Mouse (Mus musculus): ENCODE results near the gene 1700020N01Rik. TPM values are rescaled to one million over a fixed set of nuclear protein-coding genes. Genes with fewer than 3 reads are reported as not detected.

Gene 1700020N01Rik
- polyA plus RNA-seq, 1 experiment from 2014 or later, result not detected

DNA sequence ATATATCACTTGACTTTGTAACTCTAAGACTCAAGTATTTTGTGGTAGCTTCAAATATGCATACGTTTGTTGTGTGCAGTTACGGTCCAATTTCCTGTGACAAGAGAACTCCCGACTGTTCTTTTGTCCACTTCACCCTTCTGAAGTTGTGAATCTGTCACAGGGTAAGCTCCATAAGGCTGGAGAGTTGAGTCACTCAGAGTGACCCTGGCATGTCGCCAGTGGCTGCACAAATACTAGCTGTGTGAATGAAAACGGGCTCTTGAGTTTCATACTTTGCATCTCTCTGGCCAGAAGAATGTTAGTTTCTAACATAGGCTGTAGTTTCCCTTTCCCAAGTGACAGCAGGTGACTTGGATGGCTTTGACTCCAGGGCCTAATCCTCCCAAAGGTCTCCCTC lies 14.0 kb downstream of the 1700020N01Rik start:
- 51% methylated on average over 5 of the region's 5 CpGs for WGBS
- no peaks in the 10 kb centered on the region for H3K27me3 ChIP-seq

DNA sequence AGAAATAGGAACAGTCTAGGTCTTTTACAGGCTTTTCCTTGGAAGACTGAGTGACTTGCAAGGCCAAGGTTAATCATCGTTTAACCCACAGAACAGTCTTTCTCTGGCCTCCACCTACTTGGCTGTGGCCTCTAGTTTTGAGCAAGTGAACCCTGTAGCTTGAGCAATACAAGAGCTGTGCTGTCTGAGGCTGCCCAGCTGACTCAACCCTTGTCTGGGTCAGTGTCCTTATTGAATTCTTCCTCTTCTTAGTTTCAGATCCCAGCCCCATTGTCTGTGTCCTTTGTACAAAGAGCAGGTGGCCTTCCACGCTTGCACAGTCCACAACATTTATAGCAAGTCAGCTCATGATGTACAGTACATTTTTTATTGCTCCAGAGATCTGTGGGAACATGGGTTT lies 16.6 kb downstream of the 1700020N01Rik start:
- H3K27me3 ChIP-seq, result no peaks in the 10 kb centered on the region
- H3K4me3 ChIP-seq, result no peak overlapping the region
- no peaks in the 10 kb centered on the region for H3K36me3 ChIP-seq
- no peak overlapping the region for H3K9ac ChIP-seq
- H3K9me3 ChIP-seq, result no peaks in the 10 kb centered on the region
- H3K4me1 ChIP-seq (replicated peaks), result peaks cover 11% of the 10 kb centered on the region; the same call in 1 of the 2 replicates
- 80% methylated on average over 2 of the region's 2 CpGs for WGBS
- H3K4me2 ChIP-seq, result no peak overlapping the region
- ATAC-seq (ENCODE audit: low FRiP score, low read depth), result no peak
- no peak overlapping the region for H3K27ac ChIP-seq (replicated peaks)

More for the DNA sequence above, 14.0 kb downstream of the 1700020N01Rik start:
- H3K9me3 ChIP-seq, result no peaks in the 10 kb centered on the region
- H3K4me2 ChIP-seq, result no peak overlapping the region
- peaks cover 11% of the 10 kb centered on the region; the same call in 1 of the 2 replicates for H3K4me1 ChIP-seq (replicated peaks)
- ATAC-seq (ENCODE audit: low FRiP score, low read depth), result no peak
- H3K27ac ChIP-seq (replicated peaks), result no peak overlapping the region
- no peak overlapping the region for H3K9ac ChIP-seq
- no peaks in the 10 kb centered on the region for H3K36me3 ChIP-seq
- no peak overlapping the region for H3K4me3 ChIP-seq

DNA sequence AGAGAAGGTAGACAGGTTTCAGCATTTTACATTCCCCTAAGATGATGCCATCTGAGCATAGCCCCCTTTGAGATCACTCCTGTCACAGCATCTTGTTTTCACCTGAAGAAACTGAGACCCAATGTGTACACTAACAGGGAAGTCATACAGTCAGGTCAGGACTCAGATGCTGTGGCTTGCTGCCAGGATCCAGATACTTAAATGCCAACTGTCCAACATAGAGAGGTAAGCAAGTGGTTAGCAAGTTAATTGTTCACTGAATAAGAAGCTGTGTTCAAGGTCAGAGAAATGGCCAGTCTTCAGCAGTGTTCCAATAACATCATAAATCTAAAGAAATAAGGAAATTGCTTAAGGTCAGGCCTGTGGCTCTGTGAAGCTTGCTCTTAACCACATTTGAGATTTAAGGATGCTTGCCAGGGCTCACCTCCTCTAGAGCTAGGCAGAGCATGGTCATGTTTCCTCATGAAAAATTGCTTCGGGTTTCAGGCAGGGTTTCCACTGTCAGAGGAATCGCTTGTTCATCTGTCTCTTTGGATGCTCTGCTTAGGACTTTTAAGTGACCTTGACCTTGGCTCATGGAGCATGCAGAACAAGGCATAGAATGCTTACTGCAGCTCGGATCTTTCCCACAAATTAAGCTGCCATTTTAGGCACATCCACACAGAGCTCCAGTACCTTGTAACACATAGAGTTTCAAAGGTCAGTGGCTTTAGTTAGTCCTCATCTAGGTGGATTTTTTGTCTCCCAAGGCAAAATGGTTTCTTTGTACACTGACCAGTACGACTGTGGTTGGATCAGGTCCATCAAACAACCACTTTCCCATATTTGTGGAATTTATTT lies 20.3 kb downstream of the 1700020N01Rik start:
- Histone ChIP-seq H3K4me3 (no peak overlapping the region), H3K27me3 (no peaks in the 10 kb centered on the region), H3K4me1 (replicated peaks) (no peaks in the 10 kb centered on the region), H3K27ac (replicated peaks) (no peak overlapping the region), H3K9ac (no peak overlapping the region), H3K4me2 (no peak overlapping the region), H3K9me3 (no peaks in the 10 kb centered on the region), H3K36me3 (no peaks in the 10 kb centered on the region)
- WGBS, result 86% methylated on average over 4 of the region's 4 CpGs
- ATAC-seq (ENCODE audit: low FRiP score, low read depth), result no peak

DNA sequence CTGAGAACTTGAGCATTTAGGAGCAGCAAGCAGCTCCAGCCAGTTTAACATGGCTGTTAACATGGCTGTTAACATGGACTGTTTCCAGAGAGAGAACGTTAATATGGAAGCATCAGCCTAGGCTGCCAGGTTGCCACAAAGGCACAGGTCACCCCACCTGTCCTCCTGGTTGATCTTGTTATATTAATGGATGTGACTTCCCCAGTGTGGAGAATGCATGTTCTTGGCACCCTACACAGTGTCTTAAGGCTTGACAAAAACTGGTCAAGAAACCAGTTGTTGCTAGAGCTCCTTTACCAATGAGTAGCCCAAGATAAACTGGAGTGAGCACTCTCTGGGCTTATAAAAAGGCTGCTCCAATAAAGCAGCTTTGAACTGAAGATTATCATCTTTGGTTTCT lies 21.6 kb downstream of the 1700020N01Rik start:
- Histone ChIP-seq H3K27me3 (no peaks in the 10 kb centered on the region), H3K36me3 (no peaks in the 10 kb centered on the region), H3K27ac (replicated peaks) (no peak overlapping the region), H3K9me3 (no peaks in the 10 kb centered on the region), H3K4me3 (no peak overlapping the region), H3K4me1 (replicated peaks) (no peaks in the 10 kb centered on the region), H3K4me2 (no peak overlapping the region), H3K9ac (no peak overlapping the region)
- no peak for ATAC-seq (ENCODE audit: low FRiP score, low read depth)
- WGBS, result 74% methylated on average over 1 of the region's 1 CpGs

DNA sequence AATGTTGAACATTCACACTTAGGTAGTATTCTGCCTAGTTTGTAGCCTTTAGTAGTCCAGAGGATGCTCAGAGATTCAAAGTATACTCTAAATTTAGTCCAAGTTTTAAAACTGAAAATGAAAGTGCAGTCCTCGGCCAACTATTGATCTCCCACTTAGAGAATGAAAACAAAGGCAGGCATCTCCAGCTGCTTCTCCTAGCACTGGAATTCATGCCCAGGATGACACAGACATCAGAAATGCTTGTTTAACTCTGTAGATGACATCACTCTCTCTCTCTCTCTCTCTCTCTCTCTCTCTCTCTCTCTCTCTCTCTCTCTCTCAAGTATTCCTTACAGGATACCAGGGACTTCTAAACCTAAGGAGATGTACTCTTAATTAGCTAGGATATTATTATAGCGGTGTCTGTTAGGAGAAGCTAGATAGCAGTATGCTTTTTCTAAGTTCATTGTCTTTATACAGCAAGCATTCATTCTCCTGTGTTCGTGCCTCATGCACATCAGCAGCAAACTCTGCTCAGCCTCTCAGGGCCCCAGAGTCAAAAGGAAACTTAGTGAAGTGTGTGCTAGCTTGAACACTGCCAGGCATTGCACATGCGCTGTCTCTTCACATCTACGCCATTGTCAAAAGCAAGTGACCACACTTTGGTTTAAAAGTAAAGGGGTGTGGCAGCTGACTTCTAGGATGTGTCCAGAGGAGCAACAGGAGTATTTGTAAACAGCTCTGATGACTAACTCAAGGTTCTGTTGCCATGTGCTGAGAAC lies 26.0 kb downstream of the 1700020N01Rik start:
- no peak for ATAC-seq (ENCODE audit: low FRiP score, low read depth)
- H3K4me3 ChIP-seq, result no peak overlapping the region

DNA sequence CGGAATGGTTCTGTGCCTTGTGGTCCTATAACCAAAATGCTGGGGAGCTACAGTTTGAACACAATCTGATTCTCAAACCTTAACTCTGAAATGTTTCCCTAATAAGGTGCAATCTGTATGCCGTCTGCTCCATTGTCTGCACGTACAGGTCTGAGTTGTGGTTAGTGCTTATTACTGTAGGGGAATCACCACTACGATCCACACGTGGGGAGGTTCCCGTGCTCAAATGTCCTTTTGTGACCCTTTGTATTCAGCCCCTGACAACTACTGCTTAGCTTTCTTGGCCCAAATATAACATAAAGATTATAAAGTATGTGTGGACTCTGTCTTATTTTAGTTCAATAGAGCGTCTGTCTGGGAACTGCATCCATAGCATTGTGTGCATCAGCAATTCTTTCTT lies 29.1 kb downstream of the 1700020N01Rik start:
- ATAC-seq (ENCODE audit: low FRiP score, low read depth), result no peak
- 79% methylated on average over 7 of the region's 7 CpGs for WGBS
- no peak overlapping the region for H3K4me2 ChIP-seq
- H3K9me3 ChIP-seq, result no peaks in the 10 kb centered on the region
- H3K36me3 ChIP-seq, result no peaks in the 10 kb centered on the region
- H3K27me3 ChIP-seq, result no peaks in the 10 kb centered on the region
- H3K4me1 ChIP-seq (replicated peaks), result no peaks in the 10 kb centered on the region
- H3K4me3 ChIP-seq, result no peak overlapping the region
- no peak overlapping the region for H3K27ac ChIP-seq (replicated peaks)
- H3K9ac ChIP-seq, result no peak overlapping the region

More for the DNA sequence above, 26.0 kb downstream of the 1700020N01Rik start:
- Histone ChIP-seq H3K27ac (replicated peaks) (no peak overlapping the region), H3K4me1 (replicated peaks) (no peaks in the 10 kb centered on the region), H3K27me3 (no peaks in the 10 kb centered on the region), H3K9ac (no peak overlapping the region), H3K9me3 (no peaks in the 10 kb centered on the region), H3K36me3 (no peaks in the 10 kb centered on the region), H3K4me2 (no peak overlapping the region)
- 80% methylated on average over 5 of the region's 5 CpGs for WGBS

DNA sequence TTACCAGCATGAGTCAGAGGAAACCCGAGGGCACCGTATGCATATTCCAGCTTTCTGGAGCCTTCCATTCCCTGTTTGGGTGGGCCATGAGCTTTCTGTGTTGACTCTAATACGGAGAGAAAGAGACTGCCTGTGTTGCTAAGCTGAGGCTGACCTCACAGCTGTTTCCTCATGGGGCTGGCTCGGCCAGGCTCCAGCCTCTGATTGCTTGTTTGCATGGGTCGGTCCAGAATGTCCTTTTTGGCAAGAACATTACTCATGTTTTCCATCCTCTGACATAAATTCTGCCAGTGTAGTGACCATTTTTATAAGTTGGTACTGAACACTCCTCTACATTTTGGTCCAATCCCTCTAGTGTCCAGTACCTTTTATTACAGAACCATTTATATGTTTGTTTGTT lies 35.6 kb downstream of the 1700020N01Rik start:
- no peak for ATAC-seq (ENCODE audit: low FRiP score, low read depth)
- Histone ChIP-seq H3K36me3 (no peaks in the 10 kb centered on the region), H3K27me3 (no peaks in the 10 kb centered on the region), H3K9me3 (no peaks in the 10 kb centered on the region), H3K4me1 (replicated peaks) (no peaks in the 10 kb centered on the region), H3K4me3 (no peak overlapping the region), H3K9ac (no peak overlapping the region), H3K27ac (replicated peaks) (no peak overlapping the region), H3K4me2 (no peak overlapping the region)
- WGBS, result 80% methylated on average over 5 of the region's 5 CpGs

DNA sequence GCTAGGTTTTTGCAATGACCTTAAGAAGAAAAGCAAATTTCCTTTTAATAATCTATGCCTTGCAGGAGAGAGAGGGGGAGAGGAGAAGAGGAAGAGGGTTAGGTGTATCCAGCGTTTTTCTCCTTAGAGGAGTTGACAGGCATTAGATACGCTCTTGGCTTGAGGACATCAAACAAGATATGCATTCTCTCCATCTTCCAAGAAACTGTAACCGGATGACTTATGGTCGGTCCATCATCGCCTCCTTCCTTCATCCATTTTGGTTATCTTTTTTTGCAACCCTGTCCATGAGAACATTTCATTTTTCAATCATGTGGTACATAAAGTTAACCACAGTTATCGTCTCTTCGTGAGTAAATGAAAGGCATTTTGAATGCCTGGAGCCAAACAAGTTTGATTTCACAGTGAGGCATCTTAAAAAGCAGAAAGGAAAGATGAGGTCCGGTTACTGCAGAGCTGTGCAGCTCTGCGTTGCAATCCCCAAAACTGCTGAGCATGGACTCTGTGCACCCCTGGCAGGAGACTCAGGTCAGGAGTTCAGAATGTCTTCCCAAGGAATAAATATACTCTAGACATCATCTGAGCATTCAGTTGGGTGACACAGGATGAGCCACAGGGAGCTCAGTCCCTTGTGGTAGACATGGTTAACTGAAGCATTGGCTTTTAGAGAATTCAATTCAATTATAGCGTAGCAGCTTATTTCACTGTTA lies 36.2 kb downstream of the 1700020N01Rik start:
- Histone ChIP-seq H3K9me3 (no peaks in the 10 kb centered on the region), H3K4me3 (no peak overlapping the region), H3K27me3 (no peaks in the 10 kb centered on the region), H3K36me3 (no peaks in the 10 kb centered on the region), H3K27ac (replicated peaks) (no peak overlapping the region), H3K4me2 (no peak overlapping the region), H3K9ac (no peak overlapping the region), H3K4me1 (replicated peaks) (no peaks in the 10 kb centered on the region)
- ATAC-seq (ENCODE audit: low FRiP score, low read depth), result no peak
- WGBS, result 85% methylated on average over 10 of the region's 10 CpGs

DNA sequence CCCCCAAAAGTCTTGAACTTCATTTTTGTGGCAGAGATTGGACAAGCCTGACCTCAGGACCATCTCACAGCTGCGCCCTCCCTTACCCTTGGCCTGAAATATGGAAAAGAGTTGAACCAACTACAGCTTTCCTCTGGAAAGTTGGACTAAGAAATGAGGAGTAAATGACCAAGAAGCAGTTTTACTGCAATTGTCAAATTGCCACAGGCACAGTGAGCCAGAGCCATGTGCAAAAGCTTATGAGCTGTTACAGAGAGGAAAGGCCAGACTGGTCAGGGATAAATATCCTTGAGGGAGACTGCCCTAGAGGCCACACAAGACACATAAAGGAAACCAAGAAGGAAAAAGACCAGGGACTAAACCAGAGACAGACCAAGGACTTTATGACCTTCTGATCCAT lies 38.5 kb downstream of the 1700020N01Rik start:
- Histone ChIP-seq H3K4me3 (no peak overlapping the region), H3K27ac (replicated peaks) (no peak overlapping the region), H3K27me3 (no peaks in the 10 kb centered on the region), H3K9me3 (no peaks in the 10 kb centered on the region), H3K4me2 (no peak overlapping the region), H3K9ac (no peak overlapping the region), H3K4me1 (replicated peaks) (no peaks in the 10 kb centered on the region), H3K36me3 (no peaks in the 10 kb centered on the region)
- no peak for ATAC-seq (ENCODE audit: low FRiP score, low read depth)
- 86% methylated on average over 1 of the region's 1 CpGs for WGBS

DNA sequence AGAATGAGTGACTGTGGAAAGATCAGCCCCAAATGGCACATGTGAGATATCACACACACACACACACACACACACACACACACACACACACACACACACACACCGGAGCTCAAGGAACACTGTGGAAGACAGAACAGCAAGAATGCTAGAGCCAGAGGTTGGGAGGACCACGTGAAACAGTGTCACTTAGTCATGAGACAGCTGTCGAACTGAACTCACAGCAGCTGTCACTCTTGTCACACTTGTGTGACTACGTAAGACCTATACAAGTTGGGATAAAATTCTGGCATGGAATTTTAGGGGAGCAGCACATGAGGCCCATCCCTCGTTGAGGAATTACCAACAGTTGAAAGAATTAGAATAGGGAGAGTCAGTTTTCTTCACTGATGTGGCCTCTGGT lies 39.7 kb downstream of the 1700020N01Rik start:
- no peak for ATAC-seq (ENCODE audit: low FRiP score, low read depth)
- no peak overlapping the region for H3K9ac ChIP-seq
- H3K27me3 ChIP-seq, result no peaks in the 10 kb centered on the region
- no peak overlapping the region for H3K27ac ChIP-seq (replicated peaks)
- no peaks in the 10 kb centered on the region for H3K9me3 ChIP-seq
- WGBS, result 68% methylated on average over 5 of the region's 5 CpGs
- no peaks in the 10 kb centered on the region for H3K4me1 ChIP-seq (replicated peaks)
- no peaks in the 10 kb centered on the region for H3K36me3 ChIP-seq
- H3K4me3 ChIP-seq, result no peak overlapping the region
- H3K4me2 ChIP-seq, result no peak overlapping the region

DNA sequence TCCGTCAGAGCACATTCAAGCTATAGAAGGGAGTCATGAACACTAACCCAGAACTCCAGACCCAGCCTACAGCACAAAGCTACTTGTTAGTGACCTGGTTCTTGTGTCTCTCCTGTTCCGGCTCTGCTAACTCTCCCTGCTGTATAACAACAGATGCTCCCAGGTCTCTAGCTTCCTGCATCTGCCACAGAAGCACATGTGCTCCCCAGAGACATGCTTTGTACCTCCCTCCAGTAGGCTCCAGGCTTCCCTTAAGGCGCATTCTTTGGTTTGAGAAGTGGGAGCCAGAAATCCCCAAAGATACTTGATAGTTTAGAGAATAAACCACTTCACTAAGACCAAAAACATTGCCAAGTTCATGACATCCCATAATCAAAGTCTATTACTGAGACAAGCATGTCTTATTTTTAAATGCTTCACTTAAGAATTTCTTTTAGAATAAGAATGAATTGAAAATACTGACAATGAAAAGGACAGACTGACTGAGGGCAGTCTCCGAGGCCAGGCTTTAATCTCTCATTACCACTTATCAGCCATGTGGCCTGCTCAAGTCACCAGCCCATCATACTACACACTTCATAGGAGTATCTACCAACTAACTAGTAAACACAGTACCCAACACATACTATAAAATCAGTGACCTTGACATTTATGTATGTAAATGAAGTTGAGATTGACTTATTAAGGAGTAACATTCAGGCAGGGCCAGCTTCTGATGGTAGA lies 43.2 kb downstream of the 1700020N01Rik start:
- H3K4me1 ChIP-seq (replicated peaks), result no peaks in the 10 kb centered on the region
- WGBS, result 87% methylated on average over 4 of the region's 4 CpGs
- ATAC-seq (ENCODE audit: low FRiP score, low read depth), result no peak

More for the DNA sequence above, 43.2 kb downstream of the 1700020N01Rik start:
- no peak overlapping the region for H3K9ac ChIP-seq
- no peak overlapping the region for H3K4me2 ChIP-seq
- no peaks in the 10 kb centered on the region for H3K9me3 ChIP-seq
- no peak overlapping the region for H3K4me3 ChIP-seq
- no peak overlapping the region for H3K27ac ChIP-seq (replicated peaks)
- H3K27me3 ChIP-seq, result no peaks in the 10 kb centered on the region
- no peaks in the 10 kb centered on the region for H3K36me3 ChIP-seq

All from hindbrain, embryonic 15.5 days (tissue).